Mouse (Mus musculus) ES-Bruce4 (cell line): ENCODE data around the gene Vps37c.

Experiments used
- CTCF ChIP-seq: IDR thresholded peaks from one replicate; pipeline ENCODE4 v1.8.1; 2011; ENCODE audit warnings: low read depth, low read length
- POLR2A ChIP-seq: IDR thresholded peaks from one replicate; pipeline ENCODE4 v1.8.1; 2011; ENCODE audit warnings: low read length; ENCODE audit not compliant: insufficient read depth

DNA sequence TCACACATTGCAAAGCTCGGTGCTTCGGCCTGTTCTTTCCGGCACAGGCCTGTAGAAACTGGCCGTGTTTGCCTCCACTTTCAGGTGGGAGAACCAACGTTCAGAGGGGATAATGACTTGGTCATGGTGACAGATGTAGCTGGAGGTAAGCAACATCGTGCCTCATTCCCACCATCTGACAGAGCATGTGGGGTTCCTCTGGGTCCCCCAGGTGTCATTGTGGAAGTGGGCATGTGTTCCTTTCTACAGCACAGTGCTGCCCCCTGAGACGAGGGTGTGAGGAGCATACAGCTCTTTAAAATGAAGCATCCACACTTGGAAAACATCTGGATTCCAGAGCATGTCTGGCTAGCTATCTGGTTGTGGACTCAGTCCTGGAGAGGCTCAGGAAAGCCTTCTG, 46.0 kb downstream of the Vps37c start:
- TF ChIP-seq POLR2A (no peak), CTCF (no peak)
